Mouse (Mus musculus): ENCODE results near the gene Nmrk1. TPM values are rescaled to one million over a fixed set of nuclear protein-coding genes. Genes with fewer than 3 reads are reported as not detected.

Gene Nmrk1
- polyA plus RNA-seq, 1 experiment from 2014 or later = 5.6 TPM

DNA sequence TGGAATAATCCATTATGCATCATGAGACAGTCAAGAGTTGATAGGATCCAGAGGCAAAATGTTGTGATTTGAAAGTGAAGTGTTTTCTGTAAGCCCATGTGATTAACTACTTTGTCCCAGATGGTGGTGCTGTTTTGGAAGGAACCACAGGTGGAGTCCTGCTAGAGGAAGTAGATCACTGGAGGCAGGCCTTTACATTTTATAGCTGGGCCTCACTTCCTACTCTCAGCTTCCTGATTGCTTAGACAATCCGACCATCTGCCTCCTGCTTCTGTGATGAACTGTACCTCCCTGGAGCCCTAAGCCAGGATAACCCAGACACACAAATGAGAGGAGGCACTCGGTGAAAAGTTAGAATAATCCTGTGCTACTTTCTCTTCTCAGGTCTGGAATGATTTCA lies 32.2 kb downstream of the Nmrk1 start:
- WGBS (ENCODE audit: insufficient replicate concordance) = 43% methylated on average over 2 of the region's 2 CpGs
- no peaks in the 10 kb centered on the region for H3K27me3 ChIP-seq (ENCODE audit: control insufficient read depth, insufficient read depth, low read depth, low read length)
- ATAC-seq (ENCODE audit: low read depth) = no peak
- no peak overlapping the region for H3K27ac ChIP-seq (ENCODE audit: low read length)
- no peaks in the 10 kb centered on the region for H3K9me3 ChIP-seq (replicated peaks; ENCODE audit: control insufficient read depth, low read length)
- no peak overlapping the region for H3K9ac ChIP-seq (ENCODE audit: low read depth, low read length)
- H3K4me1 ChIP-seq (ENCODE audit: control insufficient read depth, low read depth, low read length) = peaks cover 2% of the 10 kb centered on the region; the same call in 1 of the 2 replicates
- H3K4me3 ChIP-seq (ENCODE audit: low read depth, low read length) = no peak overlapping the region
- no peaks in the 10 kb centered on the region for H3K36me3 ChIP-seq (ENCODE audit: control insufficient read depth, insufficient read depth)
- H3K4me2 ChIP-seq (ENCODE audit: low read depth, low read length) = no peak overlapping the region

DNA sequence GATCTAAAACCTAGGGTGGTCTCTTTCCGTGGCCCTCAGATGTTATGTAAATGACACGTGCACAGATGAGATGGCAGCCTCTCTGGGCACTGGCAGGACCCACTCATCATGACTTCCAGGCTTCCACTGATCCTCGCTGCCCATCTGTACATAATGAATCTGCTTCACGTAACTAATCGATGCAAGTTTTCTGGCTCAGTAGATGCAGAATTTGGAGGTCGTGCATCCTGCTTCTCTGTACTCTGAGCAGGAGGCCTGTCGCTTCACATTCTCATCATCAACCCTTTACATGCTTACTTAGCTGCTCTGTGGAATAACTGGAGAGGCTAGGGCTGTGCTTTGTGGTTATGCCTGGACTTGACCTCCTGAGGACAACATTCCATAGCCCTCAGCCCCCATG lies 35.2 kb downstream of the Nmrk1 start:
- Histone ChIP-seq H3K27me3 (ENCODE audit: control insufficient read depth, insufficient read depth, low read depth, low read length) (no peaks in the 10 kb centered on the region), H3K9me3 (replicated peaks; ENCODE audit: control insufficient read depth, low read length) (no peaks in the 10 kb centered on the region), H3K36me3 (ENCODE audit: control insufficient read depth, insufficient read depth) (no peaks in the 10 kb centered on the region), H3K27ac (ENCODE audit: low read length) (no peak overlapping the region), H3K9ac (ENCODE audit: low read depth, low read length) (no peak overlapping the region), H3K4me2 (ENCODE audit: low read depth, low read length) (no peak overlapping the region), H3K4me1 (ENCODE audit: control insufficient read depth, low read depth, low read length) (peaks cover 6% of the 10 kb centered on the region), H3K4me3 (ENCODE audit: low read depth, low read length) (no peak overlapping the region)
- no peak for ATAC-seq (ENCODE audit: low read depth)
- WGBS (ENCODE audit: insufficient replicate concordance) = 78% methylated on average over 7 of the region's 7 CpGs

DNA sequence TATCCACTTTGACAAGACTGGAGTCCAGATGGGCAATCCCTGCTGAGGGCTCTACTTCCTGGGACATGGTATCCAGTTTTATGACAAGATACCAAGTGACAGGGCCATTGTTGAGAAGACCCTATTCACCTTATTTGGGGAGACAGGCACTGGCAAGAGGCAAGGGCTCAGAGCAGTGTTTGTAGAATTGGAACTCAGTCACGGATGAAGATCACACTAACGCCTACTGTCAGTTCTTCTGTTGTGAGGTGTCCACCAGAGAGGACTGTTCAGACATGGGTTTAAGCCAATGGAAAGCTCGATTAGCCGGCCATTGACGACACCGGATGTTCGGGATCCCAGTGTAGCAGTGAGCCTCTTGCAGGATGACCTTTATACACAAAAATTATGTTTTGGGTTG lies 37.8 kb downstream of the Nmrk1 start:
- WGBS (ENCODE audit: insufficient replicate concordance) = 81% methylated on average over 7 of the region's 7 CpGs
- no peak overlapping the region for H3K4me2 ChIP-seq (ENCODE audit: low read depth, low read length)
- no peak overlapping the region for H3K27ac ChIP-seq (ENCODE audit: low read length)

DNA sequence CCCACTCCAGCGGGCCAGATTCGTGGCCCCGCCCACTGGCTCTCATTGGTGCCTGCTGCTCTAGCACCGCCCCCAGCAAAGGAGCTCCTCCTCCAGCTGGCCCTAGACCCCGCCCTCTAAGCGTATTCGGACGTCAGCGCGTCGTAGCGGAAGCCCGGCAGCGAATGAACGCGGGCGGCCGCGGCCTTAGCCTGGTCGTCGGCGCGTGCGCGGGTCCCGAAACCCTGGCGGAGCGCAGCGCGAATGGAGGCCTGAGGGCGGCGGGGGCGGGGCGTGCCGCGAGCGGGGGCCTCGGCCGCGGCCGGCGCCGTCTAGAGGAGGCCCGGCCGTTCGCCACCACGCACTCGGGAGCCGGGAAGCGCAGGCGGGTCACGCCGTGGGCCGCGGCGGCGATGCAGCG lies 38.9 kb downstream of the Nmrk1 start, which contains the start of gene Carnmt1:
Carnmt1 (plus strand) TSS at position 157 of the 400 bp plus-strand sequence.
- peak; percentile 95 for ATAC-seq (ENCODE audit: low read depth)
- under 1% methylated on average over 49 of the region's 58 CpGs for WGBS (ENCODE audit: insufficient replicate concordance)

More for the DNA sequence above, 37.8 kb downstream of the Nmrk1 start:
- no peaks in the 10 kb centered on the region for H3K9me3 ChIP-seq (replicated peaks; ENCODE audit: control insufficient read depth, low read length)
- no peak for ATAC-seq (ENCODE audit: low read depth)
- H3K36me3 ChIP-seq (ENCODE audit: control insufficient read depth, insufficient read depth) = no peaks in the 10 kb centered on the region
- no peaks in the 10 kb centered on the region for H3K27me3 ChIP-seq (ENCODE audit: control insufficient read depth, insufficient read depth, low read depth, low read length)
- no peak overlapping the region for H3K4me3 ChIP-seq (ENCODE audit: low read depth, low read length)
- H3K9ac ChIP-seq (ENCODE audit: low read depth, low read length) = no peak overlapping the region
- H3K4me1 ChIP-seq (ENCODE audit: control insufficient read depth, low read depth, low read length) = peaks cover 18% of the 10 kb centered on the region

DNA sequence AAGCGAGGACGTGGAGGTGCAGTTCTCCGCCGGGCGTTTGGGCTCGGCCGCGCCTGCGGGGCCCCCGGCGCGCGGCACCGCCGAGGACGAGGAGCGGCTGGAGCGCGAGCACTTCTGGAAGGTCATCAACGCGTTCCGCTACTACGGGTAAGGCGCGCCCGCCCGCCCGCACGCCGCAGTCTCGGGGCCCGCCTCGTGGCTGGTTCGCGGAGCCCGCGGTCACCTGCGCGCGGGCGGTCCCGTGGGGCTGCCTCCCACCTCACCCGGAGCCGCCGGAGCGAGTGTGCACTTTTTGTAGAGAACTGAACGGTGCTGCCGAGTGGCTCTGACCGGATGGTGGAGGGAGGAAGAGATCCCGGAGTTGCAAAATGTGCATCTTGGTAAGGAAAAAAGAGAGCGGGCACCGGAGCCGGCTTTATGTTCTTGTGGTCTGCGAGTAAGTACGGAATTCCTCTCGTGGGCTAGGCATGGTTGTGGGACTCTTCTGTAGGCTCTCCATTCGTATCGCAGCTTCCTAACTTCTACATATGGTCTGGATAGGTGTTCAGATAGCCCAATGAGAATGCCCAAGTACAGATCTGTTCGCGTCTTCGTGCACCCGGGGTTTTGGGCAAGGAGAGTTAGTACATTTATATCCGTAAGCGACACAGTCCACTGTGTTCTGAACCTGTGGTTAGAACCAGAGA lies 39.4 kb downstream of the Nmrk1 start:
- Histone ChIP-seq H3K4me3 (ENCODE audit: low read depth, low read length) (peak overlapping the region; percentile 83), H3K27ac (ENCODE audit: low read length) (peak overlapping the region; percentile 86)
- under 1% methylated on average over 63 of the region's 64 CpGs for WGBS (ENCODE audit: insufficient replicate concordance)

More for the DNA sequence above, 38.9 kb downstream of the Nmrk1 start, which contains the start of gene Carnmt1:
- peak within 1 kb of the TSS; percentile 83 for H3K4me3 ChIP-seq (ENCODE audit: low read depth, low read length)
- peak within 1 kb of the TSS; percentile 81 for H3K4me2 ChIP-seq (ENCODE audit: low read depth, low read length)
- peak within 1 kb of the TSS; percentile 86 for H3K27ac ChIP-seq (ENCODE audit: low read length)
- H3K4me1 ChIP-seq (ENCODE audit: control insufficient read depth, low read depth, low read length) = peaks cover 18% of the 10 kb centered on the region
- no peaks in the 10 kb centered on the region for H3K27me3 ChIP-seq (ENCODE audit: control insufficient read depth, insufficient read depth, low read depth, low read length)
- H3K36me3 ChIP-seq (ENCODE audit: control insufficient read depth, insufficient read depth) = no peaks in the 10 kb centered on the region
- H3K9me3 ChIP-seq (replicated peaks; ENCODE audit: control insufficient read depth, low read length) = no peaks in the 10 kb centered on the region
- H3K9ac ChIP-seq (ENCODE audit: low read depth, low read length) = peak within 1 kb of the TSS; percentile 86

DNA sequence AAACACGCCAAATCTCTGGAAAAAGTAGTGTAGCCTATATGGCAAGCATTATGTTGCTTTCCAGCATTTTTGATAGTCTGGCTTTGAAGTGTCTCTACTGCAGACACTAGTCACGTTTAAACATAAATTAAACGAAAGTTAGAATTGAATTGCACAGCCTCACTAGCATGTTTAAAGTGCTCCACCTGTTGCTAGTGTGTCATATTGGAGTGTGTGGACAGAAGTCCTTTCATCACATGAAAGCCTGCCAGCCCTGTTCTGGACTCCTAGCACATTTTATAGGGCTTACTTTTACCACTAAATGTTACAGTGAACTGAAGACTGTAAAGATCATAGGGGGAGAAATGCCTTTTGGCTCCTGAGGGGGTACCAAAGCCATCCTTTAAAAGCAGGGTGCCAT lies 40.7 kb downstream of the Nmrk1 start:
- no peaks in the 10 kb centered on the region for H3K9me3 ChIP-seq (replicated peaks; ENCODE audit: control insufficient read depth, low read length)
- H3K27ac ChIP-seq (ENCODE audit: low read length) = no peak overlapping the region
- no peaks in the 10 kb centered on the region for H3K36me3 ChIP-seq (ENCODE audit: control insufficient read depth, insufficient read depth)
- WGBS (ENCODE audit: insufficient replicate concordance) = 50% methylated on average over 3 of the region's 3 CpGs
- H3K4me2 ChIP-seq (ENCODE audit: low read depth, low read length) = peak overlapping the region; percentile 81
- no peaks in the 10 kb centered on the region for H3K27me3 ChIP-seq (ENCODE audit: control insufficient read depth, insufficient read depth, low read depth, low read length)
- peak overlapping the region; percentile 83 for H3K4me3 ChIP-seq (ENCODE audit: low read depth, low read length)
- peaks cover 18% of the 10 kb centered on the region for H3K4me1 ChIP-seq (ENCODE audit: control insufficient read depth, low read depth, low read length)
- no peak for ATAC-seq (ENCODE audit: low read depth)
- H3K9ac ChIP-seq (ENCODE audit: low read depth, low read length) = peak overlapping the region; percentile 86

More for the DNA sequence above, 39.4 kb downstream of the Nmrk1 start:
- H3K4me2 ChIP-seq (ENCODE audit: low read depth, low read length) = peak overlapping the region; percentile 81
- peaks cover 18% of the 10 kb centered on the region for H3K4me1 ChIP-seq (ENCODE audit: control insufficient read depth, low read depth, low read length)
- H3K36me3 ChIP-seq (ENCODE audit: control insufficient read depth, insufficient read depth) = no peaks in the 10 kb centered on the region
- no peaks in the 10 kb centered on the region for H3K9me3 ChIP-seq (replicated peaks; ENCODE audit: control insufficient read depth, low read length)
- H3K9ac ChIP-seq (ENCODE audit: low read depth, low read length) = peak overlapping the region; percentile 86
- peak; percentile 70 for ATAC-seq (ENCODE audit: low read depth)
- no peaks in the 10 kb centered on the region for H3K27me3 ChIP-seq (ENCODE audit: control insufficient read depth, insufficient read depth, low read depth, low read length)

DNA sequence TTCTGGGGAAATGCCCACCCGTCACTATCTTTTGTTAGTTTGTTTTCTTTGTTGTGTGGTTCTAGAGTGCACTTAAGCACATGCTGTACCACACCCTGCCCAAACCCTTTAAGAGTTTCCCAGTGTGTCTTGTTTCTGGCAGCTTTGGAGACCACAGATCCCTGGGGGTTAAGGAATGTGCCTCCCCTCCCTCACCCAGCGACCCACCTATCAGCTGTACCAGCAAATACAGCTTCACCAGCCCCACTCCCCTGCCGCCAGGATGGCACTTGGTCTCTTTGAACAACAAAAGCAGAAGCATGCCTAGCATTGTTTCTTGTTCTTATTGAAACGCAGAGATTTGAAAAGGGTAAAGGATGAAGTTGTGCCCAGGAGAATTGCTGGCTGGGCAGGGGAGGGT lies 41.4 kb downstream of the Nmrk1 start:
- Histone ChIP-seq H3K9ac (ENCODE audit: low read depth, low read length) (no peak overlapping the region), H3K4me3 (ENCODE audit: low read depth, low read length) (no peak overlapping the region)
- 55% methylated on average over 4 of the region's 4 CpGs for WGBS (ENCODE audit: insufficient replicate concordance)

DNA sequence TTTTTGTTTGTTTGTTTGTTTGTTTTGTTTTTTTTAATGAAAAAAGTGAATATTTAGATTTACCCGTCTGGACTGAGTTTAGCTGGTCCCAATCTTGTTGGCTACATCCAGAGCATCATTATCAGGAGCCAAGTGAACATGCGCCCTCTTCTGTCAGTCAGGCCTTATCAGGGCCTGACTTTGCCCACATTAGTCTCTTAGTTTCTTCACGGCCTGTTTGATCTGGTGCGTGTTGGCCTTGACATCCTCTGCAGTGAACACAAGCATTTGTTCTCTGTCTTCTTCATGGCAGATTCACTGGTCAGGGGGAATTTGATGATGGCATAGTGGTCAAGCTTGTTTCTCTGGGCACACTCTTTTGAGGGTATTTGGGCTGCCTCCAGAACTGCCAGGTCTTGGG lies 50.4 kb downstream of the Nmrk1 start:
- Histone ChIP-seq H3K9me3 (replicated peaks; ENCODE audit: control insufficient read depth, low read length) (no peaks in the 10 kb centered on the region), H3K36me3 (ENCODE audit: control insufficient read depth, insufficient read depth) (peaks cover 2% of the 10 kb centered on the region; the same call in 1 of the 2 replicates), H3K27me3 (ENCODE audit: control insufficient read depth, insufficient read depth, low read depth, low read length) (no peaks in the 10 kb centered on the region), H3K4me3 (ENCODE audit: low read depth, low read length) (no peak overlapping the region), H3K9ac (ENCODE audit: low read depth, low read length) (no peak overlapping the region), H3K4me1 (ENCODE audit: control insufficient read depth, low read depth, low read length) (peaks cover 11% of the 10 kb centered on the region), H3K27ac (ENCODE audit: low read length) (peak overlapping the region; percentile 29), H3K4me2 (ENCODE audit: low read depth, low read length) (no peak overlapping the region)
- WGBS (ENCODE audit: insufficient replicate concordance) = 13% methylated on average over 4 of the region's 4 CpGs
- peak; percentile 89 for ATAC-seq (ENCODE audit: low read depth)

More for the DNA sequence above, 41.4 kb downstream of the Nmrk1 start:
- Histone ChIP-seq H3K27me3 (ENCODE audit: control insufficient read depth, insufficient read depth, low read depth, low read length) (no peaks in the 10 kb centered on the region), H3K27ac (ENCODE audit: low read length) (no peak overlapping the region), H3K4me1 (ENCODE audit: control insufficient read depth, low read depth, low read length) (peaks cover 18% of the 10 kb centered on the region), H3K9me3 (replicated peaks; ENCODE audit: control insufficient read depth, low read length) (no peaks in the 10 kb centered on the region), H3K36me3 (ENCODE audit: control insufficient read depth, insufficient read depth) (no peaks in the 10 kb centered on the region), H3K4me2 (ENCODE audit: low read depth, low read length) (peak overlapping the region; percentile 81; the same call in 1 of the 2 replicates)
- no peak for ATAC-seq (ENCODE audit: low read depth)

DNA sequence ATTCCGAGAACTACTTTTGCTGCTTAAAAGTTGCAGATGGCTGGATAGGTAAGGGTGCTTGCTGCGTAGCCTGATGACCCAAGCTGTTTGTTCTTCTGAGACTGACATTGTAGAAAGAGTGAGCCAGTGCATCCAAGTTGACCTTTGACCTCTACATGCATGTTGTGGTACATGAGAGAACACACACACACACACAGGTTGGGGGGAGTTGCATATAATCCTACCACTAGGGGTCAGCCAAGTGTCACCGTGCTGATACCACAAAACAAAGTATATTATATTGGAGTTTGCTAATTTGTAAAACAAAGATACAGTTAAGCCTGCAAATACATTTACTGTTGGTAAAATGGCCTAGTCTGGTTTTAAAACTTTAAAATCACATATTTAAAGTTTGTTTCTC lies 55.8 kb downstream of the Nmrk1 start:
- Histone ChIP-seq H3K9ac (ENCODE audit: low read depth, low read length) (no peak overlapping the region), H3K27me3 (ENCODE audit: control insufficient read depth, insufficient read depth, low read depth, low read length) (no peaks in the 10 kb centered on the region), H3K9me3 (replicated peaks; ENCODE audit: control insufficient read depth, low read length) (no peaks in the 10 kb centered on the region), H3K4me2 (ENCODE audit: low read depth, low read length) (no peak overlapping the region), H3K4me3 (ENCODE audit: low read depth, low read length) (no peak overlapping the region), H3K36me3 (ENCODE audit: control insufficient read depth, insufficient read depth) (no peaks in the 10 kb centered on the region), H3K27ac (ENCODE audit: low read length) (no peak overlapping the region), H3K4me1 (ENCODE audit: control insufficient read depth, low read depth, low read length) (peaks cover 14% of the 10 kb centered on the region)
- no peak for ATAC-seq (ENCODE audit: low read depth)
- 61% methylated on average over 3 of the region's 3 CpGs for WGBS (ENCODE audit: insufficient replicate concordance)
